Mouse (Mus musculus): ENCODE results near the gene Pcbd2.

Gene Pcbd2

DNA sequence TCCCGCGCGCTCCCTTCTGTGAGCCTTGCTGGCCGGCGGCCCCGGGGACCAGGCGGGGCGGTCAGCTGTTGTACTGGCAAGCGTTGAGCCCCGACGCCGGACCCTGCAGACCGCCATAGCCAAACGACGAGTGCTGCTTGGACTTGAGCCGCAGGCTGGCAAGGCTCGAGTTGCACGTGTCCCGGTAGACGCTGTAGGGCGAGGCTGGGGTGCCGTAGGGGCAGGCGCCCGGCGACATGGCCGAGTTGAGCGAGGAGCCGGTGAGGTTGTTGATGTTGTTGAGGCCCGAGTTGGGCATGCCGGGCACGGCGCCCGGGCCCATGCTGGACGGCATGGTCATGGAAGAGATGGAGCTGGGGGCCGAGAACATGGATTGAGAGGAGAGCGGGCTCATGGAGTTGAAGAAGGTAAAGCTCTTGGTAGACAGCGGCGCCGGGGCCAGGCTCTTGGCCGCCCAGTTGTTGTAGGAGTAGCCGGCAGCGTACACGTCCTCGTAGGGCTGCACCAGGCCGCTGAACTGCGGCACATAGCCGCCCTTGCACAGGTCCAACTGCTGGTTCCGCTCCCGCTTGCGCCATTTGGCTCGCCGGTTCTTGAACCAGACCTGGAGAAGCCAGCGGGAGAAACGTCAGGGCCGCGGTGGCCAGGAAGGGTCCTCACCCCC lies 99.0 kb downstream of the Pcbd2 start:
- no peak for DNase-seq (ENCODE audit: low read depth)
